ENCODE assay signal across 8 mouse cellular contexts in the genomic region with DNA sequence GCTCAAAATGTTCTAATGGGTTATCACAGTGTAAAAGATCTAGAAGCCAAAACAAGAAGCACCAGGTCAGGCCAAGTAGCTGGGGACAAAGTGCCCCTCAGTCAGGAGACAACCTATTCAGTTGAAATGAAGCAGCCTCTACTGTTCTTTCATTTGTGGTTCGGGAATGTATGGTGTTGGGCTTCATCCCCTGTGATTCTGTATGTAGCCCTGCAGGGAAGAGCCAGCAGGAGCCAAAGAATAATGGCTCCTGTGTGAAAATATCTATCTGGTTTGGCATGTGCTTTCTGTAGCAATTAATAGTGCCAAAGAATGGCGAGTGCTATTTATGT. TPM values are rescaled to one million over a fixed set of nuclear protein-coding genes. Genes with fewer than 3 reads are reported as not detected.
DNase-seq lines count a peak whose midpoint lies in the region; ATAC-seq lines count a peak whose summit lies in the region.

No protein-coding gene starts in this region.

- no peaks in the 10 kb centered on the region for H3K9me3 ChIP-seq in lung, embryonic 15.5 days
- no peaks in the 10 kb centered on the region for H3K9me3 ChIP-seq in embryonic facial prominence, embryonic 14.5 days (ENCODE audit: control insufficient read depth, low read length)
- no peaks in the 10 kb centered on the region for H3K9me3 ChIP-seq in limb, embryonic 10.5 days (replicated peaks)
- H3K9me3 ChIP-seq in neural tube, embryonic 14.5 days (ENCODE audit: control insufficient read depth, low read length): no peaks in the 10 kb centered on the region

- H3K27ac ChIP-seq in lung, embryonic 15.5 days: peak overlapping the region; percentile 91
- H3K27ac ChIP-seq in embryonic facial prominence, embryonic 14.5 days (replicated peaks; ENCODE audit: low read depth, low read length): peak overlapping the region; percentile 84; the same call in 1 of the 2 replicates
- peak overlapping the region; percentile 95 for H3K27ac ChIP-seq in limb, embryonic 10.5 days
- H3K27ac ChIP-seq in neural tube, embryonic 14.5 days (ENCODE audit: low read depth, low read length): peak overlapping the region; percentile 92

- H3K9ac ChIP-seq in lung, embryonic 15.5 days: peak overlapping the region; percentile 78; the same call in 1 of the 2 replicates
- peak overlapping the region; percentile 89 for H3K9ac ChIP-seq in embryonic facial prominence, embryonic 14.5 days (ENCODE audit: low read depth, low read length)
- H3K9ac ChIP-seq in neural tube, embryonic 14.5 days (replicated peaks; ENCODE audit: low read depth, low read length): peak overlapping the region; percentile 83

- ATAC-seq in lung, embryonic 15.5 days (ENCODE audit: borderline replicate concordance, extremely low read depth, low FRiP score, low TSS enrichment): no peak
- no peak; the same call in 1 of the 2 replicates for ATAC-seq in embryonic facial prominence, embryonic 14.5 days (ENCODE audit: low read depth)
- peak; percentile 47 for ATAC-seq in neural tube, embryonic 14.5 days (ENCODE audit: low read depth)

- H3K4me2 ChIP-seq in lung, embryonic 15.5 days: peak overlapping the region; percentile 82
- H3K4me2 ChIP-seq in embryonic facial prominence, embryonic 14.5 days (ENCODE audit: low read depth, low read length): peak overlapping the region; percentile 67
- peak overlapping the region; percentile 55 for H3K4me2 ChIP-seq in neural tube, embryonic 14.5 days (ENCODE audit: low read depth, low read length)

- no peak for DNase-seq in lung, adult 18-20 months
- no peak for DNase-seq in embryonic facial prominence, embryonic 14.5 days (ENCODE audit: low spot score)
- no peak for DNase-seq in limb, embryonic 10.5 days (ENCODE audit: low spot score)
- DNase-seq in layer of hippocampus, adult 8-10 months (ENCODE audit: low spot score in 2 of 2): no peak
- no peak for DNase-seq in urinary bladder, adult 18-20 months (ENCODE audit: low spot score in 2 of 2)
- no peak for DNase-seq in urinary bladder, postnatal 4 days (ENCODE audit: low spot score in 2 of 2)

- no peaks in the 10 kb centered on the region for H3K27me3 ChIP-seq in lung, embryonic 15.5 days
- H3K27me3 ChIP-seq in embryonic facial prominence, embryonic 14.5 days (replicated peaks; ENCODE audit: control insufficient read depth, insufficient read depth, low read length): no peaks in the 10 kb centered on the region
- H3K27me3 ChIP-seq in limb, embryonic 10.5 days (ENCODE audit: low read depth, poor library complexity, severe bottlenecking): no peaks in the 10 kb centered on the region
- no peaks in the 10 kb centered on the region; the same call in 1 of the 2 replicates for H3K27me3 ChIP-seq in neural tube, embryonic 14.5 days (ENCODE audit: control insufficient read depth, insufficient read depth, low read length)

- H3K36me3 ChIP-seq in lung, embryonic 15.5 days: peaks cover 5% of the 10 kb centered on the region; the same call in 1 of the 2 replicates
- peaks cover 14% of the 10 kb centered on the region; the same call in 1 of the 2 replicates for H3K36me3 ChIP-seq in embryonic facial prominence, embryonic 14.5 days (ENCODE audit: control insufficient read depth, insufficient read depth, low read length)
- H3K36me3 ChIP-seq in limb, embryonic 10.5 days: peaks cover 34% of the 10 kb centered on the region
- no peaks in the 10 kb centered on the region for H3K36me3 ChIP-seq in neural tube, embryonic 14.5 days (ENCODE audit: control insufficient read depth, insufficient read depth, low read length)

- whole genome bisulfite sequencing in lung, embryonic 15.5 days: 2% methylated on average over 2 of the region's 2 CpGs
- WGBS in embryonic facial prominence, embryonic 14.5 days: 0% methylated on average over 2 of the region's 2 CpGs
- WGBS in limb, embryonic 10.5 days: 4% methylated on average over 2 of the region's 2 CpGs
- WGBS in neural tube, embryonic 14.5 days: 0% methylated on average over 2 of the region's 2 CpGs

- peak overlapping the region; percentile 62 for H3K4me3 ChIP-seq in lung, embryonic 15.5 days
- H3K4me3 ChIP-seq in embryonic facial prominence, embryonic 14.5 days (ENCODE audit: low read depth, low read length): peak overlapping the region; percentile 92
- H3K4me3 ChIP-seq in limb, embryonic 10.5 days: peak overlapping the region; percentile 91
- peak overlapping the region; percentile 85 for H3K4me3 ChIP-seq in neural tube, embryonic 14.5 days (ENCODE audit: low read depth, low read length)

- peaks cover 19% of the 10 kb centered on the region for H3K4me1 ChIP-seq in lung, embryonic 15.5 days
- H3K4me1 ChIP-seq in embryonic facial prominence, embryonic 14.5 days (ENCODE audit: control insufficient read depth, insufficient read depth, low read length): peaks cover 16% of the 10 kb centered on the region
- H3K4me1 ChIP-seq in limb, embryonic 10.5 days: peaks cover 29% of the 10 kb centered on the region
- H3K4me1 ChIP-seq in neural tube, embryonic 14.5 days (ENCODE audit: control insufficient read depth, insufficient read depth, low read length): peaks cover 18% of the 10 kb centered on the region

RNA-seq across cellular contexts. Expression of a gene that starts 0.3 kb away (rescaled TPM):
- polyA plus RNA-seq in lung, embryonic 15.5 days (2015; fragmentation: Nextera tagmentation; extraction: Ambion mirVana): 57.2 and 64.1 TPM in 2 replicates
- 41.9 and 49.6 TPM in 2 replicates for polyA plus RNA-seq in embryonic facial prominence, embryonic 14.5 days (2014; fragmentation: Nextera tagmentation; extraction: Ambion mirVana)
- polyA plus RNA-seq in limb, embryonic 10.5 days (2016; fragmentation: Nextera tagmentation; extraction: Ambion mirVana): 72.0 and 74.3 TPM in 2 replicates
- 85.6 and 88.4 TPM in 2 replicates for polyA plus RNA-seq in neural tube, embryonic 14.5 days (2014; fragmentation: Nextera tagmentation; extraction: Ambion mirVana)
- total RNA-seq in layer of hippocampus, adult 8-10 months (2022): 10 to 100 TPM; 34.8 to 36.1 (median 35.6) TPM

RNA-seq across cellular contexts. Expression of a gene that starts 59.8 kb away (rescaled TPM):
- 35.1 and 37.4 TPM in 2 replicates for polyA plus RNA-seq in lung, embryonic 15.5 days (2015; fragmentation: Nextera tagmentation; extraction: Ambion mirVana)
- polyA plus RNA-seq in embryonic facial prominence, embryonic 14.5 days (2014; fragmentation: Nextera tagmentation; extraction: Ambion mirVana): 32.0 and 34.1 TPM in 2 replicates
- polyA plus RNA-seq in limb, embryonic 10.5 days (2016; fragmentation: Nextera tagmentation; extraction: Ambion mirVana): 32.6 and 33.9 TPM in 2 replicates
- 57.1 and 57.7 TPM in 2 replicates for polyA plus RNA-seq in neural tube, embryonic 14.5 days (2014; fragmentation: Nextera tagmentation; extraction: Ambion mirVana)
- 10 to 100 TPM; 61.2 to 77.8 (median 65.9) TPM for total RNA-seq in layer of hippocampus, adult 8-10 months (2022)
